Mouse (Mus musculus) left cerebral cortex, adult 18-20 months (tissue): ENCODE data around the gene Pla2r1. TPM values are rescaled to one million over a fixed set of nuclear protein-coding genes. Genes with fewer than 3 reads are reported as not detected.

Source experiments
- DNase-seq, 2 experiments: peaks; one replicate each; pipeline ENCODE4 v3.0.0; 2021 to 2022; ENCODE audit warnings: low spot score in 2 of 2, mixed read lengths in 1 of 2
- long read RNA-seq, 2 experiments: library from polyadenylated mRNA; stranded (forward); transcript quantifications; one replicate each; pipeline ENCODE4 v2.0.0; 2021
- total RNA-seq, 2 experiments: library from RNA; stranded (reverse); gene quantifications; 2 replicates each; pipeline ENCODE4 v1.2.3; 2021

The Pla2r1 gene
- total RNA-seq = under 1 TPM; 0.49 to 0.53 TPM
- long read RNA-seq, experiment 1 = 0 reads
- long read RNA-seq, experiment 2 = 0 reads

GRCm38 (mm10) chr2:60552902-60553682 is at the start of gene Pla2r1:
Pla2r1 (minus strand) TSS chr2:60553308.
- DNase-seq = peak; percentile 3 to 19

GRCm38 (mm10) chr2:60601326-60601725 is 48.2 kb upstream of the Pla2r1 start:
- DNase-seq = no peak

DNA sequence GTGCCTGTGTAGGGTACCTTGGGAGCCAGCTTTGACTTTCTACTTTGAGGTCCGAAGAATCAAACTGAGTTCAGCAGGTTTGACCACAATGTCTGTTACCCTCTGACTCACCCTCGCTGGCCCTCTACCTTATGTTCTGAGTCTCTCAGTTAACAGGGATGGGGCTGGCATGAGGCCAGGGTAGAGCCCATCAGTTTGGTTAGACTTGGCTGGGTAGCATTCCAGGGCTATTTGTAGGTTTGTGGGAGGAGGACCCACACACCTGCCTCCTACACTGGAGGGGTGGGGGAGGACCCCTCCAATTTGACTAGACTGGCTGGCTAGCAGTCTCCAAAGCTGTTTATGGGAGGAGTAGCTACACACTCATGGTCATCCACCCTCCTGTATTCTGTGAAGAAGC is 47.8 kb upstream of the Pla2r1 start:
- DNase-seq = no peak

DNA sequence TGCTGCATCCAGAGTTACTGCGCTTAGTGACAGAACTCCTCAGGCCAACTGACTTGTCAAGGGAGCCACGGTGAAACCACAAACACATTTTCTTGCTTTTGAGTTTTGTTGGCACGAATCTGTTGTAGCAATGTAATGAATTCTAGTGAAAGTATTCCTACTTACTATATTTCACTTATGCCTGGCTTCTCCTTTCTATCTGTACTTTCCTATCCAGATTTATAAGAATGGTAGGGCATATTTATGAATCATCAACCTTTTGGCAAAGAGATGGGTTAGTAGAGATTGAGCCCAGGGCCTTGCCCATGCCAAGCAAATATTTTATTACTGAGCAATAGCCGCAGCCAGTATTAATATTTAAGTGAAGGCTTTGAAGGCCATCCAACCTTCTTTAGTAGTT is 30.3 kb upstream of the Pla2r1 start:
- no peak for DNase-seq

- DNase-seq = no peak
These were observed 1.5 kb upstream of the Pla2r1 start for GRCm38 (mm10) chr2:60554561-60554960.

GRCm38 (mm10) chr2:60552177-60552901 is 769 bp downstream of the Pla2r1 start:
- DNase-seq = no peak

GRCm38 (mm10) chr2:60551673-60552072 is 1.4 kb downstream of the Pla2r1 start:
- DNase-seq = no peak

DNA sequence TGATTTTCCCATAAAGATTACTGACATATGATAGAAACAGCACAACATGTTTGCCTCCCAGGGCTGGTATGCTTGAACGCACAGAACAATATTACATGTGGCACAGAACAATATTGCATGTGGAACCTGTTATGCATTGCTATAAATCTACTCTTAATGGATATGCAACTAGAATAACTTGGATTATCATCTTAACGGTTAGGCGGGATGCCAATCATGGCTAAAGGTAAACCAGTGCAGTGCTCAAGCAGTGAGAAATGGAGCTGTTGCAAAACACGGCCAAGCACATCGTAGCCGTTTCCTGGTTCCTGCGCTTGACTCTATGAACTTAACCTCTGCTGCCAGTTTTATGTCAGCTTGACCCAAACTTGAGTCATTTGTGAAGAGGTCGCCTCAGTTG is 2.6 kb downstream of the Pla2r1 start:
- DNase-seq = no peak

- no peak for DNase-seq
These were observed 3.3 kb downstream of the Pla2r1 start for GRCm38 (mm10) chr2:60549851-60550250.

- no peak for DNase-seq
These were observed 7.0 kb downstream of the Pla2r1 start for GRCm38 (mm10) chr2:60546082-60546481.

DNA sequence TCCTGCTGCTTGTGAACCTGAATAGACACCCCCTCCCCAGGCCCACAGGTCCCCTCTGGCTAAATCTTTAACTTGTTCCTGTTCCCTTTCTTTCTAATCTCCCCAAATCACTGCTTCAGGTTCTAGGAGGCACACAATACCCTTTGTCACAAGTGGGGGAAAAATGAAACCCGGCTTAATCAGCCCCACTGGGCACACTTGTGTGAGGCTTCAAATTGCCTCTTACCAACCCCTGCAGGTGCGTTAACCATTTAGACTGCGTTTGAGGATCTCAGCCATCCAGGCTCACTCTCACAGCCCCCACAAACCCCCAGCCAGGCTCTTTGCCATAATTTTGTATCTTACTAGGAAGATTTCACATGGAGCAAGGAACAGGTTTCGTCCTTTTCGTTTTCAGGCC is 9.1 kb downstream of the Pla2r1 start:
- DNase-seq = no peak

DNA sequence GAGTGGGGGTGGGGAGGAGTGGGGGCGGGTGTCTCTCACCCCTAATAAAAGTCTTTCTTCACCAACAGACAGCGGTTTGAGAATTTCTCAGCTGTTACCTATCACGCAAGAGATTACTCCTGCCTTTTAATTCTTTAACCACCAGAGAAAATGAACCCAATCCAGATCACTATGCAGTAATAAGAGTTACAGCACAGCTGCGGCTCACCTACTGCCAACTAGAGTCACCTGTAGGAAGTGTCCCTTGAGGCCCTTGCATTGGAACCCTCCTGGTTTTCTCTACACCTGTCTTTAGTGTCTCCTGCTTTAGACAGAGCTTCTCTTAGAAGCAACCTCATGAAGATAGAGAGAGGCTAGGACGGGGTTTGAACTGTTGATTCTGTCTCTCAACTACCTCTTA is 11.4 kb downstream of the Pla2r1 start:
- DNase-seq = no peak

- no peak for DNase-seq
These were observed 12.8 kb downstream of the Pla2r1 start for GRCm38 (mm10) chr2:60540346-60540745.

GRCm38 (mm10) chr2:60538710-60539109 is 14.4 kb downstream of the Pla2r1 start:
- no peak for DNase-seq

DNA sequence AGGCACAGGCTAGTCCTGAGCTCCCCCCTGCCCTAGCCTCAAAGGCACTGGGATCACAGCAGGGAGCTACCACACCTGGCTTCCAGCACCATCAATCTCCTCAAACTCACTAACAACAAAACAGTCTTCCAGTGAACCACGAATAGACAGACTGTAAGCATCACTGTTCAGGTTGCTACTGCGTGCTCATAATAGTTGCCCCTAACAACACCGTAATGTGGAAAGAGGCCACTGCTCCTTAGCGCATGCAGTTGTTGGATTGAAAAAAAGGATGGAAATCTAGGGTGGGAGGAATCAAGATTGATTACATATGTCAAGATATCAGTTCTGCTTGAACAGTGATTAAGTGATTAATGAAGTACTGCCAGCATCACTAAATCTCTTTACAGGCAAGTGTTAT is 14.8 kb downstream of the Pla2r1 start:
- no peak for DNase-seq

- DNase-seq = no peak
These were observed 18.4 kb downstream of the Pla2r1 start for GRCm38 (mm10) chr2:60534755-60535154.

DNA sequence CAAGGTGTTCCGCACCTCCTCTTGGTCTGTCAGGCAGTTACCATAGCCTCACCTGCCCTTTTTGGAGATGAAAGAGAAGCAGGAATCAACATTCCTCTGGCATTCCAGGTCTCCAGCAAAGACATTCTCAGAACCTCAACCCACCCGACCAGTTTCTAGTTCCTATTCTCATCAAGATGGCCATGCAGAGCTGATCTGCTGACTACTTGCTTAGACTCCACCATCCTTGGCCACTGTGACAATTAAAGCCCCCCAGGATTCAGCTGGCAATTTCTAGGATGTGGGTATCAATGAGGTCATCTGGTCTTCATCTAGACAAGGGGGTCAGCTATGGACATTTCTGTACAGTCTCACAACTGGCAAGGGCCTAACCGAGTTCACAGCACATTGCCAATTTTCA is 20.1 kb downstream of the Pla2r1 start:
- no peak for DNase-seq

GRCm38 (mm10) chr2:60532495-60532894 is 20.6 kb downstream of the Pla2r1 start:
- no peak for DNase-seq

- DNase-seq = peak in 1 of 2 experiments; percentile 3
These were observed 37.3 kb downstream of the Pla2r1 start for GRCm38 (mm10) chr2:60515817-60516216.

- no peak for DNase-seq
These were observed 38.2 kb downstream of the Pla2r1 start for GRCm38 (mm10) chr2:60514863-60515262.

- DNase-seq = no peak
These were observed 42.4 kb downstream of the Pla2r1 start for GRCm38 (mm10) chr2:60510718-60511117.

- DNase-seq = no peak
These were observed 48.0 kb downstream of the Pla2r1 start for GRCm38 (mm10) chr2:60505145-60505544.

DNA sequence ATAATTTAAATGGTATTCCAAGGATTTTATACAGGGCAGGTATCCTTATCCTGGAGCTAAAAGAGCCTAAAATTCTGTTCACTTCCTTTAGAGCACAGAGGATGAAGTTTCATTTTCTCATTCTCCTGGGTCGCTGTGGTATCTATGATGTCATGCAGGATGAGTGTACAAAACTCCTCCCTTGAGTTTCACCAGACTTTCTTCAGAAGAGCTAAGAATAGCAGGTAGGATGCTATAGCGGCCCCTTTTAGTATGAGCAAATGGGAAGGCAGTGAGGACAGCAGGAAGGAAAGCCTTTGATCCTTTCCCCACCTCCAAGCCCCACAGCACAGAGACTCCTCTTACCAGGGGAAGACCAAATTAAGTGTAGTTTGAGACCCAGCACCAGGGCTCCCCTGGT is 48.4 kb downstream of the Pla2r1 start:
- no peak for DNase-seq
